Mouse (Mus musculus) hindbrain, postnatal 0 days (tissue): ENCODE results near the gene Fos. TPM values are rescaled to one million over a fixed set of nuclear protein-coding genes. Genes with fewer than 3 reads are reported as not detected.
"Not testable (repeated sequence)": the region's sequence is repeated elsewhere in the genome, so short reads cannot be mapped to it uniquely, and the experiment has no call there.

ENCODE experiments used
- ATAC-seq: fragments of 200-750 bp; cut with Nextera tagmentation; 2 replicates; pipeline ENCODE4 v1.8.0; 2017; ENCODE audit warnings: mild to moderate bottlenecking, moderate TSS enrichment, moderate library complexity
- DNase-seq: peaks from one replicate; pipeline ENCODE4 v3.0.0-alpha.2; 2015; ENCODE audit warnings: low spot score
- H3K27ac ChIP-seq: fragments of 300-500 bp; sonication (generic); 2 replicates; pipeline ENCODE4 v1.5.1; 2014; ENCODE audit warnings: mild to moderate bottlenecking
- H3K27me3 ChIP-seq: fragments of 300-500 bp; sonication (generic); 2 replicates; pipeline ENCODE4 v1.6.1; 2014; ENCODE audit warnings: low read length, mixed read lengths; ENCODE audit not compliant: insufficient read depth
- H3K36me3 ChIP-seq: fragments of 300-500 bp; sonication (generic); 2 replicates; pipeline ENCODE4 v1.6.1; 2014; ENCODE audit warnings: low read length, mixed read lengths; ENCODE audit not compliant: insufficient read depth
- H3K4me1 ChIP-seq: fragments of 300-500 bp; sonication (generic); 2 replicates; pipeline ENCODE4 v1.6.1; 2014; ENCODE audit warnings: antibody characterized with exemption, low read length, mixed read lengths; ENCODE audit not compliant: insufficient read depth
- H3K4me2 ChIP-seq: fragments of 300-500 bp; sonication (generic); 2 replicates; pipeline ENCODE4 v1.6.1; 2014; ENCODE audit warnings: low read depth, mild to moderate bottlenecking, low read length, moderate library complexity, mixed read lengths
- H3K4me3 ChIP-seq: fragments of 300-500 bp; sonication (generic); 2 replicates; pipeline ENCODE4 v1.5.1; 2014; ENCODE audit warnings: low read length
- H3K9ac ChIP-seq: fragments of 300-500 bp; sonication (generic); replicated peaks from 2 replicates; pipeline ENCODE4 v1.6.1; 2014; ENCODE audit warnings: mild to moderate bottlenecking, low read length, moderate library complexity, mixed read lengths
- H3K9me3 ChIP-seq: fragments of 300-500 bp; sonication (generic); 2 replicates; pipeline ENCODE4 v1.6.1; 2016; ENCODE audit warnings: low read length, mixed read lengths
- CTCF ChIP-seq: IDR thresholded peaks from 2 replicates; pipeline ENCODE4 v1.5.1; 2016; ENCODE audit warnings: antibody characterized with exemption, control low read depth, low read depth
- WGBS: fragments of 180-500 bp; shearing (Covaris S2); extraction: QIAGEN DNeasy Blood & Tissue Kit; methylation state at CpG from one replicate; pipeline ENCODE4 v1.1.7; 2014; 5-methylcytosine and 5-hydroxymethylcytosine counted together
- polyA plus RNA-seq: library from polyadenylated mRNA; unstranded; fragments of >200 nt; fragmentation: Nextera tagmentation; extraction: Ambion mirVana; gene quantifications from 2 replicates; pipeline ENCODE4 v1.2.1, GENCODE M21; 2015
- total RNA-seq: library from RNA; depleted of rRNA; stranded (reverse); fragments of >200 nt; gene quantifications from 2 replicates; pipeline ENCODE4 v1.2.3, GENCODE M21; 2014; rRNA removed

Fos gene
- total and polyA plus RNA-seq, 2 experiments from 2014 or later, result 12.1 to 23.4 TPM

DNA sequence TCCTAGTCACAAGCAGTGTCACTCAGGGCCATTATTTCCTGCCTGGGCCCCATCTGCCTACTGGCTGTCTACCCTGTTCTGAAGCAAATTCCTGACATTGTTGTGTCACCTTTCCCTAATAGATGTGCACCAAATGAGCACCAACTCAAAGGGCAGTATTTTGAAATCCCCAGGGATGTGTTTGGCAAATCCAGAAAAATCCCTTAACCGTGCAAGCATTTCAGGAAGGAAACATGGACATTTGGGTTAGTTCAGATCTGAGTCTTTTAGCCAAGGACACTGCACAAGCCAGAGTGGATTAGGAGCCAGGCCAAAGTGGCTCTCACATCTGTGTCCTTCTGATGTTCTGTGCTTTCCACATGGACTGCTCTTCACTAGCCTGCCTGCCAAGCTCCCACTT is 48.0 kb downstream of the Fos start:
- Histone ChIP-seq H3K27me3 (no peaks in the 10 kb centered on the region), H3K4me2 (no peak overlapping the region), H3K9me3 (no peaks in the 10 kb centered on the region), H3K9ac (no peak overlapping the region), H3K36me3 (no peaks in the 10 kb centered on the region), H3K4me3 (no peak overlapping the region), H3K4me1 (peaks cover 18% of the 10 kb centered on the region; the same call in 1 of the 2 replicates), H3K27ac (no peak overlapping the region)
- DNase-seq, result no peak
- no peak for ATAC-seq
- WGBS, result 63% methylated on average over 1 of the region's 1 CpGs
- TF ChIP-seq CTCF, result no peak

DNA sequence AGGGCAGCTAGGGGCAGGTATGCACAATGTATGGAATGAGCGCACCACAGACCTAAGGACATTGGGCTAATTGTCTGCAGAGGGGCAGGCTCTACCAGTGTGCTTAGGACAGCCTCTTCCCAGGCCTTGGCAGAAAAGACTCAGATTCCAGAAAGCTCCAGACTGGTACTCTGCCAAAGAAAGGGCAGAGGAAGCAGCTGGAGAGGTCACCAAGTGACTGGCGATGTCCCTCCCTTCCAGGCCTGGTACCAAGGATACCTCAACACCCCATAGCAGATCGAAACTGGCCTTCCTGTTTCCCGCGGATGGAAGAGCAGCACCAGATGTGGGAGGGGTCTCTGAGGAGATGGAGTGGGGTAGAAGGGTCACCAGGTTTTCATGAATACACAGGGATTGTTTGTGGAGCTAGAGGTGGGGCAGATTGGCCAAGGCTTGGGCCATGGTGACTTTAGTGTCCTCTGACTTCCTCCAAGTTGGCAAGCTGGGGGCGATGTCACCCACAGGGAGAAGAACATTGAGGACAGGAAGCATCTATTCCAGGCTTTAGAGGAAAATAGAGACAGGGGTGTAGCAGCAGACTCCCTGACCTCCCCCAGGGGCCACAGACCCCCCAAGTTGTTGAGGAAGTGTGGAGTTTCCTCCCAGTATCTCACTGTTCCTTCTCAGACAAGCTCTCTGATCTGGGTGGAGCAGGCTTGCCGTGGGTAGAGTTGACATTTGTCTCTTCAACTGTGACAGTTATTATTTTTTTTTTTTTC is 49.1 kb downstream of the Fos start:
- Histone ChIP-seq H3K4me3 (no peak overlapping the region), H3K9me3 (no peaks in the 10 kb centered on the region), H3K36me3 (no peaks in the 10 kb centered on the region), H3K27ac (peak overlapping the region; percentile 66; the same call in 1 of the 2 replicates), H3K4me2 (no peak overlapping the region), H3K27me3 (no peaks in the 10 kb centered on the region), H3K9ac (no peak overlapping the region), H3K4me1 (peaks cover 18% of the 10 kb centered on the region; the same call in 1 of the 2 replicates)
- no peak for TF ChIP-seq CTCF
- DNase-seq (peak; percentile 26), ATAC-seq (0 out of 2 replicates have a peak, but pooled peaks have one; percentile 15)
- WGBS, result 56% methylated on average over 7 of the region's 7 CpGs

DNA sequence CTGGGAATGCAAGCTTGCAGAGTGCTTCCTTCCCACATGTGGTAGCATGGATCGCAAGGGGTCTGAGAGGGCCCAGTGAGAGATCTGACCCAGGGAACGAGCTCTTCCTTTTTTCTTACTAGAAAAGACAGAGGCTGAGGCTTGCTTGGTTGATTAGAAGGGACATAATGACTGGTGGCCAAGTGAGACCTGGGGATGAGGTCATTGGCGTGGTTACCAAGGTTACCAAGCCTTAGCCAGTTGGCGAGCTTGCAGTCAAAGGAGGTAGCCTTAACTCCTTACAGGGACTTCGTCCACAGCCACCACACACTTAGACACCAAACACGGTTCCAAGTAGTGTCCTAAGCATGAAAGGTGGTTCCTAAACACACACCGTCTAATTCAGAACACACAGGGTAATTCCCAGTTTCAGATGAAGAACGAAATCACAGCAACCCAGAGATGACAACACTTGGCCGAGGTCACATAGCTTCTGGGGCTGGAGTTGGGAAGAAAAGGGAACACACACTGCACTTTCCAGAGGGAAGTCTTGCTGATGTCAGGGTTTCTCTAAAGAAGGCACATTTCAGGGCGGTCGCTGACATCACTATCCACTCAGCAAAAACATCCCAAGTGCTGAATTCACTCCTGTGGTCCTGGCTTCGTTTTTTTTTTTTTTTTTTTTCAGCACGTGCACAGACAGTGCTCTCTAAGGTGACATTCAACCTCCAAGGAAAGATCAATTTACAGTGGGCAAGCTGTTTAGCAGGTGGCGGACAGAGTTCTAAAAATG is 49.9 kb downstream of the Fos start:
- Histone ChIP-seq H3K27me3 (no peaks in the 10 kb centered on the region), H3K4me2 (no peak overlapping the region), H3K36me3 (no peaks in the 10 kb centered on the region), H3K4me1 (peaks cover 18% of the 10 kb centered on the region; the same call in 1 of the 2 replicates), H3K4me3 (no peak overlapping the region), H3K9ac (no peak overlapping the region), H3K27ac (peak overlapping the region; percentile 66), H3K9me3 (no peaks in the 10 kb centered on the region)
- WGBS, result 52% methylated on average over 14 of the region's 14 CpGs
- no peak for ATAC-seq
- TF ChIP-seq CTCF, result no peak
- DNase-seq, result no peak

DNA sequence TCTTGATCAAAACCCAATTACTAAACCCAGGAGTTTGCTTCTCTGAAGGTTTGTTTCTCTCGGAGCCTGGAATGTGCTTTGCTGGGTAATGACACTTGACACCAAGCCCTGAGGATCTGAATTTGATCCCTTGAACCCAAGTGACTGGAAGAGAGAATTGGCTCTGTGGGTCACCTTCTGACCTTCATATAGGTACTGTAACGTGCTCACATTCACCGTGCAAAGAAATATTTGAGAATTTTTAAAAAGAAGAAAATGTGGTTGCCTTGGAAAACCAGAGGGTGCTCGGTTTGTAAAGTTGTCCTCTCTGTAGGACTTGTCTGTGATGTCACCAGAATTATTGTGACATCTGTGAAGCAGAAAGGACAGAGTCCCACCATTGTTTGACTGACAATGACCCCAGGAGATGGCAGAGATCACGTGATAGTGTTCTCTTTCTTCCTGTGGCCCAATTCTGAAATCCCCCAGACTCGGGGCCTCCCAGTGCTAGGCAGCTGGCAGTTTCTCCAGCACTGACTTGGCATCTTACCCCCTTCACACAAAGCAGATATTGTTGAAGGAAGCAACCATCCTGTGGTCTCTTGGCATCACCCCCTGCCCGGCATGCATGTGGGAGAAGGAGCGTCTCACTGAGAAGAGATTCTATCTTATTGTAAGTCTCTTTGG is 50.6 kb downstream of the Fos start:
- H3K9ac ChIP-seq, result no peak overlapping the region
- WGBS, result 25% methylated on average over 8 of the region's 8 CpGs
- no peak overlapping the region for H3K4me3 ChIP-seq
- H3K27ac ChIP-seq, result peak overlapping the region; percentile 66
- ATAC-seq (peak; percentile 92), DNase-seq (peak; percentile 78)
- H3K4me1 ChIP-seq, result peaks cover 18% of the 10 kb centered on the region; the same call in 1 of the 2 replicates
- TF ChIP-seq CTCF, result no peak
- H3K27me3 ChIP-seq, result no peaks in the 10 kb centered on the region
- H3K9me3 ChIP-seq, result no peaks in the 10 kb centered on the region
- H3K36me3 ChIP-seq, result no peaks in the 10 kb centered on the region
- peak overlapping the region; percentile 30; the same call in 1 of the 2 replicates for H3K4me2 ChIP-seq

DNA sequence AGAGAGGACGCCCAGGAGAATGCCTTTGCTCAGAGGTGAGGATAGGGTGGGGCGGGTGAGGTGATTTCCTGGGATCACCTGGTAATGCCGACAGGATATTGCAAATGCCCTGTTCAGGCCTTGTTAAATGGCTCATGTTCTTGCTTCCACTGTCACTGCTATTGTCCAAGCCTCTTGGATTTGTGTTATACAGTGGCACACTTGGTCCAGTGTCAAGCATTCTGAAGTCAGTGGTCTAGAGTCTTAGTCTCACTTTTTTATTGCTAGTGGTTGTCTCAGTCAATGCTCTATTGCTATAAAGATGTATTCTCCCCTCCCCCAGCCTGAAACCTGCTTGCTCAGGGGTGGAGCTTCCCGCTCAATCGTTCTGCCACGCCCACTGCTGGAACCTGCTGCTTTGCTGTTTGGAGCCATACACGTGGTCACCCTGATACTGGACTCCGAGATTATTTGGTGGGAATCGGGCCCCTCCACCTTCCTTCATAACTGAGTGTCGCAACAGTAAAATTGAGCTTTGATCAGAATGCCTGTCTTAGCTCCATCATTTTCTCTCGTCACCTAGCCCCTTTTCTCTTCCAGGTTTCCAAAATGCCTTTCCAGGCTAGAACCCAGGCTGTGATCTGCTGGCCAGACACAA is 51.3 kb downstream of the Fos start:
- H3K4me3 ChIP-seq, H3K9me3 ChIP-seq, H3K9ac ChIP-seq, H3K36me3 ChIP-seq, H3K27me3 ChIP-seq: not testable (repeated sequence)
- 46% methylated on average over 11 of the region's 11 CpGs for WGBS
- Histone ChIP-seq H3K4me1 (peaks cover 18% of the 10 kb centered on the region; the same call in 1 of the 2 replicates), H3K27ac (peak overlapping the region; percentile 66; the same call in 1 of the 2 replicates), H3K4me2 (peak overlapping the region; percentile 30; the same call in 1 of the 2 replicates)
- ATAC-seq (peak; percentile 52; the same call in 1 of the 2 replicates), DNase-seq (peak; percentile 21)

Other genes starting within 250 kb of the Fos start
- gene Mlh3, start 203.3 kb upstream of the Fos start, total RNA-seq, result 5.5 and 9.9 TPM in 2 replicates
- gene Mlh3, start 203.3 kb upstream of the Fos start, polyA plus RNA-seq, result 4.9 and 5.1 TPM in 2 replicates
- 17.9 and 18.2 TPM in 2 replicates for gene Acyp1, start 185.5 kb upstream of the Fos start, total RNA-seq
- gene Acyp1, start 185.5 kb upstream of the Fos start, polyA plus RNA-seq, result 50.9 and 55.8 TPM in 2 replicates
- 1.1 and 1.3 TPM in 2 replicates for gene Zc2hc1c, start 185.3 kb upstream of the Fos start, total RNA-seq
- 1.4 and 1.5 TPM in 2 replicates for gene Zc2hc1c, start 185.3 kb upstream of the Fos start, polyA plus RNA-seq
- 20.5 and 21.5 TPM in 2 replicates for gene Nek9, start 134.5 kb upstream of the Fos start, total RNA-seq
- gene Nek9, start 134.5 kb upstream of the Fos start, polyA plus RNA-seq, result 8.9 and 10.5 TPM in 2 replicates
- gene Tmed10, start 99.0 kb upstream of the Fos start, total RNA-seq, result 55.0 and 59.3 TPM in 2 replicates
- gene Tmed10, start 99.0 kb upstream of the Fos start, polyA plus RNA-seq, result 222 and 224 TPM in 2 replicates
- gene Jdp2, start 125.1 kb downstream of the Fos start, total RNA-seq, result 11.2 and 15.4 TPM in 2 replicates
- 0.68 and 0.89 TPM in 2 replicates for gene Jdp2, start 125.1 kb downstream of the Fos start, polyA plus RNA-seq
- gene Batf, start 212.8 kb downstream of the Fos start, total RNA-seq, result 0.54 TPM in 1 of 2 replicates, not detected in the other
- gene Batf, start 212.8 kb downstream of the Fos start, polyA plus RNA-seq, result 1.0 and 1.5 TPM in 2 replicates